Mouse (Mus musculus) spleen, postnatal 10 days (tissue): Measurements from ENCODE around the gene H2-DMb1.
A peak's percentile ranks its signal among the peaks of the same experiment; 100 is the strongest.

Experiments used
- DNase-seq, 2 experiments: peaks; one replicate each; pipeline ENCODE4 v3.0.0; 2021 to 2022; ENCODE audit warnings: low spot score in 2 of 2

The H2-DMb1 gene

GRCm38 (mm10) chr17:34188986-34189385, 36.1 kb downstream of the H2-DMb1 start:
- DNase-seq, result no peak

- no peak for DNase-seq
Measured at GRCm38 (mm10) chr17:34192852-34193251, 40.0 kb downstream of the H2-DMb1 start.

GRCm38 (mm10) chr17:34193468-34193867, 40.6 kb downstream of the H2-DMb1 start:
- no peak for DNase-seq

GRCm38 (mm10) chr17:34194723-34195122, 41.9 kb downstream of the H2-DMb1 start:
- DNase-seq, result no peak

GRCm38 (mm10) chr17:34196491-34196890, 43.6 kb downstream of the H2-DMb1 start:
- DNase-seq, result peak in 1 of 2 experiments; percentile 75

GRCm38 (mm10) chr17:34196941-34197894, 44.3 kb downstream of the H2-DMb1 start, which contains the start of gene Psmb8:
TSS of gene Psmb8 (plus strand) at chr17:34197721.
- DNase-seq, result peak; percentile 60 to 88

- DNase-seq, result peak; percentile 54 to 79
Measured at GRCm38 (mm10) chr17:34197904-34198520, 45.1 kb downstream of the H2-DMb1 start.

- no peak for DNase-seq
Measured at GRCm38 (mm10) chr17:34198521-34198912, 45.6 kb downstream of the H2-DMb1 start.

- no peak for DNase-seq
Measured at GRCm38 (mm10) chr17:34199050-34199619, 46.3 kb downstream of the H2-DMb1 start.

- DNase-seq, result no peak
Measured at GRCm38 (mm10) chr17:34200047-34200446, 47.2 kb downstream of the H2-DMb1 start.

GRCm38 (mm10) chr17:34200772-34201505, 48.1 kb downstream of the H2-DMb1 start:
- DNase-seq, result no peak

GRCm38 (mm10) chr17:34201506-34202055, 48.7 kb downstream of the H2-DMb1 start:
- DNase-seq, result no peak

- peak in 1 of 2 experiments; percentile 13 for DNase-seq
Measured at GRCm38 (mm10) chr17:34202760-34203442, 50.0 kb downstream of the H2-DMb1 start.

GRCm38 (mm10) chr17:34203444-34203843, 50.6 kb downstream of the H2-DMb1 start, which contains the start of gene Tap2:
TSS of gene Tap2 (plus strand) at chr17:34203527.
- DNase-seq, result peak in 1 of 2 experiments; percentile 24

- DNase-seq, result peak; percentile 90 to 93
Measured at GRCm38 (mm10) chr17:34204303-34205010, 51.6 kb downstream of the H2-DMb1 start.

- peak; percentile 55 to 58 for DNase-seq
Measured at GRCm38 (mm10) chr17:34205021-34205745, 52.3 kb downstream of the H2-DMb1 start.

- peak in 1 of 2 experiments; percentile 66 for DNase-seq
Measured at GRCm38 (mm10) chr17:34205746-34206176, 52.9 kb downstream of the H2-DMb1 start.

- peak in 1 of 2 experiments; percentile 10 for DNase-seq
Measured at GRCm38 (mm10) chr17:34206731-34207130, 53.9 kb downstream of the H2-DMb1 start.

- DNase-seq, result peak in 1 of 2 experiments; percentile 32
Measured at GRCm38 (mm10) chr17:34207456-34207855, 54.6 kb downstream of the H2-DMb1 start.
